Mouse (Mus musculus) embryonic facial prominence, embryonic 11.5 days (tissue): Measurements from ENCODE around the gene Tmem240. TPM values are rescaled to one million over a fixed set of nuclear protein-coding genes. Genes with fewer than 3 reads are reported as not detected.
"Not testable (repeated sequence)": the region's sequence is repeated elsewhere in the genome, so short reads cannot be mapped to it uniquely, and the experiment has no call there.

ENCODE experiments used
- ATAC-seq: fragments of 200-750 bp; cut with Nextera tagmentation; replicated peaks from 2 replicates; pipeline ENCODE4 v1.8.0; 2017; ENCODE audit warnings: low read depth; ENCODE audit not compliant: insufficient number of reproducible peaks, low FRiP score, low TSS enrichment
- DNase-seq: peaks from one replicate; pipeline ENCODE4 v3.0.0-alpha.2; 2015; ENCODE audit warnings: low spot score
- H3K27ac ChIP-seq: fragments of 300-500 bp; sonication (generic); replicated peaks from 2 replicates; pipeline ENCODE4 v1.5.1; 2014; ENCODE audit warnings: mild to moderate bottlenecking, low read depth, low read length, control low read depth
- H3K27me3 ChIP-seq: fragments of 300-500 bp; sonication (generic); 2 replicates; pipeline ENCODE4 v1.6.1; 2014; ENCODE audit warnings: mild to moderate bottlenecking, low read length, moderate library complexity, mixed read lengths; ENCODE audit not compliant: control insufficient read depth, insufficient read depth
- H3K36me3 ChIP-seq: fragments of 300-500 bp; sonication (generic); replicated peaks from 2 replicates; pipeline ENCODE4 v1.6.1; 2014; ENCODE audit warnings: low read depth, mild to moderate bottlenecking, low read length, moderate library complexity, mixed read lengths; ENCODE audit not compliant: control insufficient read depth, insufficient read depth
- H3K4me1 ChIP-seq: fragments of 300-500 bp; sonication (generic); 2 replicates; pipeline ENCODE4 v1.6.1; 2014; ENCODE audit warnings: low read length, mixed read lengths; ENCODE audit not compliant: control insufficient read depth, insufficient read depth
- H3K4me2 ChIP-seq: fragments of 300-500 bp; sonication (generic); 2 replicates; pipeline ENCODE4 v1.6.1; 2014; ENCODE audit warnings: low read depth, mild to moderate bottlenecking, control low read depth, low read length, moderate library complexity
- H3K4me3 ChIP-seq: fragments of 300-500 bp; sonication (generic); 2 replicates; pipeline ENCODE4 v1.5.1; 2014; ENCODE audit warnings: low read depth, low read length, control low read depth
- H3K9ac ChIP-seq: fragments of 300-500 bp; sonication (generic); replicated peaks from 2 replicates; pipeline ENCODE4 v1.6.1; 2014; ENCODE audit warnings: mild to moderate bottlenecking, control low read depth, low read length
- H3K9me3 ChIP-seq: fragments of 300-500 bp; sonication (generic); replicated peaks from 2 replicates; pipeline ENCODE4 v1.6.1; 2016; ENCODE audit warnings: mild to moderate bottlenecking, low read length, inconsistent platforms, mixed read lengths; ENCODE audit not compliant: control insufficient read depth
- WGBS: fragments of 180-500 bp; shearing (Covaris S2); extraction: QIAGEN DNeasy Blood & Tissue Kit; methylation state at CpG from one replicate; pipeline ENCODE4 v1.1.7; 2014; 5-methylcytosine and 5-hydroxymethylcytosine counted together
- microRNA-seq: library from miRNA; unstranded; fragments of <30 nt; microRNA quantifications from one replicate; pipeline ENCODE4, GENCODE M21; 2016; ENCODE audit warnings: borderline number of aligned reads
- polyA plus RNA-seq: library from polyadenylated mRNA; unstranded; fragments of >200 nt; fragmentation: Nextera tagmentation; extraction: Ambion mirVana; gene quantifications from 2 replicates; pipeline ENCODE4 v1.2.1, GENCODE M21; 2014

Tmem240 gene
- polyA plus RNA-seq, 1 experiment from 2014 or later = 0.56 TPM

DNA sequence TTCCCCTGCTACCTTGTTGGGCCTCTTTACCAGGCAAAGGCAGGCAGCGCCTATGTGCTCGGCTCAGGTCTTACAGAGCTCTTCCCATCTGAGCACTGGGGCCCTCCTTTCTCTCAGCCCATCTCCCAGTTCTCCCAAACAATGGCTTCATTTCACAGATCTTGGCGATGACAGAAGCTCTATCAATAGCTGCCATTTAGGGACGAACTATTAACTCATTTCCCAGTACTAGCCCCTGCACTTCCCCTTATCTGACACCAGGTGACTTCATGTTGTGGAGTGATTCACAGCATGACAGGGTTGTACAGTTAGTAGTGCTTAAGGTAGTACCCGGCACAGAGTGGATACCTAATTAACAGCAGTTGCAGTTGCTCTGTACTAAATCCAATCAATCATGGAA is 51.2 kb downstream of the Tmem240 start, which contains the start of gene Tmem88b:
TSS of gene Tmem88b (minus strand) at position 56 of the 400 bp plus-strand sequence.
- H3K4me3 ChIP-seq = peak within 1 kb of the TSS; percentile 52; the same call in 1 of the 2 replicates
- no peaks in the 10 kb centered on the region for H3K36me3 ChIP-seq
- H3K27me3 ChIP-seq = no peaks in the 10 kb centered on the region
- WGBS = 61% methylated on average over 5 of the region's 5 CpGs
- no peak within 1 kb of the TSS for H3K27ac ChIP-seq
- no peak for DNase-seq
- H3K9me3 ChIP-seq = no peaks in the 10 kb centered on the region
- H3K4me2 ChIP-seq = peak within 1 kb of the TSS; percentile 74
- no peak for ATAC-seq
- no peak within 1 kb of the TSS for H3K9ac ChIP-seq
- no peaks in the 10 kb centered on the region for H3K4me1 ChIP-seq

DNA sequence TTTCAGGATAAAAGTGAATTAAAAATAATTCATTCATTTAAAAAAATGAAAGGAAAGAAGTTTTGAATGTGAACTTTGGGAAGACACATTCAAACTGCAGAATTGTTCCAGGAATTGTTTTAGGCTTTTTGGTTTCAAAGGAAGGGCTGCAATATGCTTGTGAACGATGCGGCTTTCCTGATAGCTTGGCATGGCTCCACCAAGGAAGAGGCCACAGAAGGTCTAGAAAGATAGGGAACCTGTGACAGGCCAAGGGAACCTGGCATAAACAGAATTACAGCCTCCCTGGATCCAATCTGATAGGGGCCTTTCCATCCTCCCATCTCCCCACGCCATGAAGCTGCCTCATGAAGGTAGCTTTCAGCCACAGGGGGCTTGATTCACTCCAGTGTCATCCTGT is 53.7 kb downstream of the Tmem240 start:
- Histone ChIP-seq H3K27me3 (no peaks in the 10 kb centered on the region), H3K4me3 (no peak overlapping the region), H3K9me3 (no peaks in the 10 kb centered on the region), H3K27ac (no peak overlapping the region), H3K9ac (no peak overlapping the region), H3K4me1 (no peaks in the 10 kb centered on the region), H3K36me3 (no peaks in the 10 kb centered on the region), H3K4me2 (no peak overlapping the region)
- 81% methylated on average over 3 of the region's 3 CpGs for WGBS
- ATAC-seq = no peak
- no peak for DNase-seq

DNA sequence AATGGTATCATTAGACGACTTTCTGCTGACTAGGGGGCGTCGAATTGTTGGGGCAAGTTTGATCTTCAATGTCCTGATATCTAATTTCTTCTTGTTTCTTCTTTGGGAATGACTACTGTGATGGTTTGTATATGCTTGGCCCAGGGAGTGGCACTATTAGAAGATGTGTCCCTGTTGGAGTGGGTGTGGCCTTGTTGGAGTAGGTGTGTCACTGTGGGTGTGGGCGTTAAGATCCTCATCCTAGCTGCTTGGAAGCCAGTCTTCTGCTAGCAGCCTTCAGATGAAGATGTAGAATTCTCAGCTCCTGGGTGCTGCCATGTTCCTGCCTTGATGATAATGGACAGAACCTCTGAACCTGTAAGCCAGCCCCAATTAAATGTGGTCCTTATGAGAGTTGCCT is 54.2 kb downstream of the Tmem240 start:
- ATAC-seq, H3K9me3 ChIP-seq, H3K4me3 ChIP-seq, H3K9ac ChIP-seq, H3K36me3 ChIP-seq, H3K4me1 ChIP-seq, H3K27me3 ChIP-seq, H3K27ac ChIP-seq, H3K4me2 ChIP-seq, DNase-seq: not testable (repeated sequence)
- 76% methylated on average over 4 of the region's 4 CpGs for WGBS

DNA sequence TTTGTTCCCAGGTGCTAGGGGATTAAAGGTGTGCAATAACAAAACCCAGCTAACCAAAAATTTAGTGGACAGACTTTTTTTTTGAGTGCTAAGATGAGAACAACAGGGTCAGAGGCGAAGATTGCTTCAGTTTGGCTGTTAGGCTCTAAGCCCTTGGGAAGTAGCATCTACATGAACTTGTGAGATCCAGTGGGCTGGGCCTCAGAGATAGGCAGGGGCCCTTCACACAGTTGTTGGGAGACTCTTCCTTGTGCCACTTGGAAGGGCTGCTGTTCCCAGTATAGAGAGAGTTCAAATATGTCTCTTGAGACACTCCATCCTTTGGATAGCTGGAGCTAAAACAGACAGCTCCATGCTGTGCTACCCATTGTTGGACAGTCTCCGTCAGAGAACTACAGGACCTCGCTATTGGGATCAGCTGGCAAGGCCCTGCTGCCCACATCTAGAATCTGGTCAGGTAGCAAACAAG is 55.5 kb downstream of the Tmem240 start, which contains the start of gene Ankrd65:
TSS of gene Ankrd65 (plus strand) at position 419 of the 469 bp plus-strand sequence.
- Histone ChIP-seq H3K4me3 (no peak within 1 kb of the TSS), H3K27me3 (no peaks in the 10 kb centered on the region), H3K9ac (no peak within 1 kb of the TSS), H3K4me2 (no peak within 1 kb of the TSS), H3K9me3 (no peaks in the 10 kb centered on the region), H3K36me3 (no peaks in the 10 kb centered on the region), H3K27ac (no peak within 1 kb of the TSS), H3K4me1 (no peaks in the 10 kb centered on the region)
- no peak for DNase-seq
- no peak for ATAC-seq
- 75% methylated on average over 3 of the region's 3 CpGs for WGBS

Small RNA genes lying within 50 kb of the gene (microRNA-seq; reads per million reads assigned to microRNA genes)
- not detected for gene Gm27743

Other genes starting within 250 kb of the Tmem240 start
- 677 and 691 TPM in 2 replicates for gene Gnb1, start 243.4 kb upstream of the Tmem240 start, polyA plus RNA-seq
- 110 and 112 TPM in 2 replicates for gene Nadk, start 172.4 kb upstream of the Tmem240 start, polyA plus RNA-seq
- 14.6 and 16.2 TPM in 2 replicates for gene Slc35e2, start 133.4 kb upstream of the Tmem240 start, polyA plus RNA-seq
- gene Cdk11b, start 109.9 kb upstream of the Tmem240 start, polyA plus RNA-seq = 65.3 and 71.2 TPM in 2 replicates
- gene Gm10563, start 89.4 kb upstream of the Tmem240 start, polyA plus RNA-seq = not detected in 2 replicates
- gene Mmp23, start 81.4 kb upstream of the Tmem240 start, polyA plus RNA-seq = 6.3 and 8.7 TPM in 2 replicates
- gene Mib2, start 65.6 kb upstream of the Tmem240 start, polyA plus RNA-seq = 11.0 and 11.8 TPM in 2 replicates
- gene Fndc10, start 40.5 kb upstream of the Tmem240 start, polyA plus RNA-seq = 2.1 TPM in 2 replicates
- gene Ssu72, start 30.0 kb upstream of the Tmem240 start, polyA plus RNA-seq = 147 and 151 TPM in 2 replicates
- gene Atad3a, start 26.3 kb downstream of the Tmem240 start, polyA plus RNA-seq = 79.0 and 87.2 TPM in 2 replicates
- gene Vwa1, start 39.9 kb downstream of the Tmem240 start, polyA plus RNA-seq = 4.7 and 5.9 TPM in 2 replicates
- 0.18 and 0.26 TPM in 2 replicates for gene Tmem88b, start 51.1 kb downstream of the Tmem240 start, polyA plus RNA-seq
- not detected in 2 replicates for gene Ankrd65, start 55.6 kb downstream of the Tmem240 start, polyA plus RNA-seq
- gene Mrpl20, start 68.1 kb downstream of the Tmem240 start, polyA plus RNA-seq = 250 and 256 TPM in 2 replicates
- 170 and 173 TPM in 2 replicates for gene Ccnl2, start 77.7 kb downstream of the Tmem240 start, polyA plus RNA-seq
- gene Aurkaip1, start 96.5 kb downstream of the Tmem240 start, polyA plus RNA-seq = 121 and 123 TPM in 2 replicates
- gene Mxra8, start 104.9 kb downstream of the Tmem240 start, polyA plus RNA-seq = 34.4 and 38.2 TPM in 2 replicates
- 6.8 and 7.7 TPM in 2 replicates for gene Dvl1, start 112.6 kb downstream of the Tmem240 start, polyA plus RNA-seq
- gene Tas1r3, start 128.6 kb downstream of the Tmem240 start, polyA plus RNA-seq = 0.15 and 0.27 TPM in 2 replicates
- 18.3 and 21.1 TPM in 2 replicates for gene Cptp, start 134.6 kb downstream of the Tmem240 start, polyA plus RNA-seq
- gene Ints11, start 134.7 kb downstream of the Tmem240 start, polyA plus RNA-seq = 92.8 and 93.0 TPM in 2 replicates
- gene Pusl1, start 157.0 kb downstream of the Tmem240 start, polyA plus RNA-seq = 35.6 and 39.3 TPM in 2 replicates
- gene Acap3, start 157.0 kb downstream of the Tmem240 start, polyA plus RNA-seq = 18.6 and 21.2 TPM in 2 replicates
- gene Ube2j2, start 209.0 kb downstream of the Tmem240 start, polyA plus RNA-seq = 158 and 161 TPM in 2 replicates
- gene C1qtnf12, start 227.5 kb downstream of the Tmem240 start, polyA plus RNA-seq = 21.2 and 26.8 TPM in 2 replicates